Mouse (Mus musculus) v-Abl transformed pro-B cells (cell line): Measurements from ENCODE around the gene Sgsm2.

ENCODE experiments used
- in situ Hi-C, 2 experiments: fragments of 400-800 bp; cut with MboI; formaldehyde crosslinking; loops; one replicate each; pipeline ENCODE4 v1.15.1; 2025; ENCODE audit not compliant: unreplicated experiment in 2 of 2

Gene Sgsm2

DNA sequence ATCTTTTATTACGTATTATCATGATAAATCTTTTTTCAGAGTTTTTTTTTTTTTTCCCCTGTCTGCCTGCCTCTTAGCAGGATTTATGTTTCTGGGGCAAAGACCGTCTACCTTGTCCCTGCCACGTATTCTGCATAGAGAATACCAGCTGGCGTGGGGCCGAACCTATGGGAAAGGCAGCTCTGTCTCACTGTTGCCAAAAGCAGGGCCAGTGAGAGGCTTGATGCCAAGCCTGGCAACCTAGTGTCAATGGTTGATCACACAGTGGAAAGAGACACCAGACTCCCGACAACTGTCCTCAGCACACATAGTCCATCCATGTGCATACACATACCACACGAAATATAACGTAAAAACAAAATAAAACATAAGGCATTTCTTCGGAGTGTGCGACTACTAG, 13.8 kb downstream of the Sgsm2 start:
- in situ Hi-C loops, result no loop called here

GRCm38 (mm10) chr11:74881979-74882378, 14.9 kb downstream of the Sgsm2 start:
- in situ Hi-C loops, result no loop called here

DNA sequence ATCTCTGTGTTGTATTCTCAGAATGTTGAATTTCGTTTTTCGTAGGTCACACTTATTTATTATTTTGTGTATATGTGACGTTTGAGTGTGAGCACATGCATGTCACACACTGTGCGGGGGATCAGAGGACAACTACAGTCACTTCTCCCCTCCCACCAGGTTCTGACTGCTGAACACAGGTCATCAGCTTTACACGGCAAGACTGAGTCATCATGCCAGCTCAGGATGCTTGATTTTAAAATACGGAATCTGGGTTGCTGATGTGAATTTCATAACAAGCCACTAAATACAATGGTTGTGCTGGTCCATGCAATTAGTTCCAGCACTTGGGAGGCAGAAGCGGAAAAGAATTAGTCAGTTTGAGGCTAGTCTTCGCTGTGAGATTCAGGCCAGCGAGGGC, 15.9 kb downstream of the Sgsm2 start:
- in situ Hi-C loops, result no loop called here

DNA sequence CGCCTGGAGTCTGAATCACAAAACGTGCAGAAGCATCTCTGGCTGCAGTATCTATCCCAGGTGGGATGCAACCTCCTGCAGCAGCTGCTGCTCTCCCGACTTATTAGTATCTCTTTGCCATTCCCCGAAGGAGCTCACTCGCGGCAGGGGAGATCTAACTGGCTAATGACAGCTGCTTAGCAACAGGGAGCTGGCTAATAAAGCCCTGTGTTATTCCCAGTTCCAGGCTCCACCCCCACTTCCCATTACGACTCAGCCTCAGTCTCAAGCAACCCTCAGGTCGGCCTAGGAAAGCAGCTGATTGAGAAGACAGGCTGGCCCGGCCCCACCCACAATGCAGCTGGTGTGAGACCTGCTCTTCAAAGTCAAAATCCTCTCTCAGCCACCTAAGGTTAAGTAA, 20.1 kb downstream of the Sgsm2 start:
- in situ Hi-C loops, result no loop called here

GRCm38 (mm10) chr11:74874630-74875029, 22.2 kb downstream of the Sgsm2 start:
- in situ Hi-C loops, result no loop called here

GRCm38 (mm10) chr11:74870991-74871622, 25.8 kb downstream of the Sgsm2 start:
- in situ Hi-C loops, result no loop called here

GRCm38 (mm10) chr11:74870544-74870943, 26.3 kb downstream of the Sgsm2 start:
- in situ Hi-C loops, result no loop called here

DNA sequence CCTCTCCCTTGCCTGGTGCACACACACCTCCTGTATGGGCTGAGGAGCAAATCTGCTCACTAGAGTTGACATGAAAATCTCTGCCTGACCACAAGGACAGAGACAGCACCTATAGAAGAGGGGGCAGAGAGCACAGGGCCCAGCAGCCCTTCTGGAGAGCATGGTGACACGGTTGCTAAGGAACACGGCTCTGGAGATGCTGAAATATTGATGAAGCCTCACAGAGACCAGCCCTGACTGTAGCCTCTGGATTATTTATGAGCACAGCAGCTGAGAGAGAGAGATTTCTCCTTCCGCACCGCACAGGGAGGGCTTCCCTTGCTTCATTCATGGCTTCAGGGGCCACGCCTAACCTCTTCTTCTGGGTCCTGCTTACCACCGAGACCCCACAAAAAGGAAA, 27.3 kb downstream of the Sgsm2 start:
- in situ Hi-C loops, result no loop called here

GRCm38 (mm10) chr11:74868046-74868760, 28.7 kb downstream of the Sgsm2 start:
- in situ Hi-C loops, result no loop called here

- in situ Hi-C loops, result no loop called here
These were observed 29.7 kb downstream of the Sgsm2 start for GRCm38 (mm10) chr11:74867181-74867580.

- in situ Hi-C loops, result no loop called here
These were observed 30.2 kb downstream of the Sgsm2 start for GRCm38 (mm10) chr11:74866640-74867039.

DNA sequence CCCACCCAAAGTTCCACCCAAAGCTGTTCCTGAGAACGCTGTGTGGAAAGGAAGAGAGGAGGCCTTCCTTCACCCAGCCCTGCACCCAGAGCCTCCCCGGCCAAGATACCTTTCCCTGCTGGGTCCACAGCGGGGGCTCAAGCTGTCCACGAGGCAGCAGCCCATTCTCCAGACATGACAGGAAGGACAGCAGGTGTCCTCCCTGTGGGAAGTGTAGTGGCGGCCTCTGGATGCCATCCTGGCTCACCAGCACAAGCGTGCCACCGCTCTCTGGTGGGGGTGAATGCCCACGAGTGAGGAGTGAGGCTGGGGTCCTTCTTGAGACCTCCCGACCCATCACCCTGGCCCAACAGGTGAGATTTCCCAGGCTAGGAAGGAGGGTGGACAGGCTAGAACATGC, 31.6 kb downstream of the Sgsm2 start:
- in situ Hi-C loops, result no loop called here

- in situ Hi-C loops, result no loop called here
These were observed 32.4 kb downstream of the Sgsm2 start for GRCm38 (mm10) chr11:74864421-74864820.

DNA sequence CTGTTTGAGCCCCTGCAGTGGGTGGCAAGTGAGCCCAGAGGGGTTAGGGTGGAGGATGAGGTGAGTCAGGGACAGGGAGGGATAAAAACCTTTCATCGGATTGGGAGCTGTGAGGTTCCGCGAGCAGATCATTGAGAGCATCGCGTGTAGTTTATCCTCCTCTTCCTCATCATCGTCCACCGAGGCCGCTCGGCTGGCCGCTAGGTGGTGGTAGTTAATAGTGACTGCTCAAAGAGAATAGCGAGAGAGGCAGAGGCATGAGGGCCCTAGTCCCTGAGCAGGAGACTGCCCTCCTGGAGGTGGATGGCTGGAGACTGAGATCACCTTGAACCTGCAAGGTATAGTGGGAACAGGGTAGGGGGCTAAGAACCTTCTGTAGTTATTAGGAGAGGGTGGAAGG, 33.4 kb downstream of the Sgsm2 start:
- in situ Hi-C loops, result no loop called here

DNA sequence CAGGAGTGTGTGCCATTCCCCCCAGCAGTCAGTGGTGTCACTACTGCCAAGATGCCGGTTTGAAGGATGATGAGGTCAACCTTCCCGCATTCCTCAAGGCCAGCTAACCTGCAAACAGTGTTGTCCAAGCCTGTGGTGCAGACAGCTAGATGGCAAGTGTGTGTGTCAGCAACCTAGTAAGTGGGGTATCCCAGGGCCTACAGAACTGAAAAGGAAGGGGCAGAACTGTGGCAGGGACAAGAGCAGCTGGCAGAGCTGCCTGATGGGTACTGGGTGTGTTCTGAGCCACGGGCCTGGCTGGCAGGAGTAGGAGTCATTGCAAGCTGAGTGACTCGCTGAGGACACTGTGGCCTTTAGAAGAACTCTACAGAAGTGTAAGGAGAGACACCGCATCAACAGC, 34.7 kb downstream of the Sgsm2 start:
- in situ Hi-C loops, result no loop called here

GRCm38 (mm10) chr11:74857756-74858155, 39.1 kb downstream of the Sgsm2 start:
- in situ Hi-C loops, result no loop called here

DNA sequence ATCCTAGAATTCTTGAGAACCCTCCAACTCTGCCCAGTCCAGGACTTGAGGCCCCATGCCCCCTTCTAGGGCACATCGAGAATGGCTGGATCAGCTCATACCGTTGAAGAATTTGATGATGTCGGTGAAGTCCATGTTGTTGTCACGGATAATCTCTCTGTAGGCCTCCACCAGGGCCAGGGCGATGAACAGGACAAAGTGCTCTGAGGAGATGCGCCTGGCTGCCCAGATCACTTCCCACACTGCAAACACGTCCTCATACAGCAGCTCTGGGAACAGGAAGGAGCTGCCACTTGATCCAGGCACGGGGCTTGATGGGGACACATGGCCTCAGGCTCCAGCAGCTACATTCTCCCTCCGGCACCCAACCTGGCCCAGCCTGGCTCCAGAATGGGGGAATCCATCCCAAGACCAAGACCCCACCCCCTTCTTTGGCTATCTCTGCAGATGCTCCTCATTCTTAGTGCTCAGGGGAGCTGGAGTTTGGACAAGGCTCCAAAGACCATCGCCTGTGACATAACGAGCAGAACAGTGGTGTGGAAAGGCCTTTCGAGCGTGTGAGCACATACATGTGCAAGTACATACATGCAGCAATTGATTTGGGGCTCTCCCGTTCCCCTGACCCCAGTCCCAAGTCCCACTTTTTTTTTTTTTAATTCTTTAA, 45.7 kb downstream of the Sgsm2 start:
- in situ Hi-C loops, result no loop called here

GRCm38 (mm10) chr11:74847919-74848521, 48.8 kb downstream of the Sgsm2 start:
- in situ Hi-C loops, result loop anchor here (5.0 to 25.0 kb wide), 5 partner anchors 36 to 1661 kb away; partner anchors contain the start of genes Ctns (in 1 of the 2), Emc6 (in 1 of the 2), Shpk (in 1 of the 2) and Tax1bp3 (in 1 of the 2)

DNA sequence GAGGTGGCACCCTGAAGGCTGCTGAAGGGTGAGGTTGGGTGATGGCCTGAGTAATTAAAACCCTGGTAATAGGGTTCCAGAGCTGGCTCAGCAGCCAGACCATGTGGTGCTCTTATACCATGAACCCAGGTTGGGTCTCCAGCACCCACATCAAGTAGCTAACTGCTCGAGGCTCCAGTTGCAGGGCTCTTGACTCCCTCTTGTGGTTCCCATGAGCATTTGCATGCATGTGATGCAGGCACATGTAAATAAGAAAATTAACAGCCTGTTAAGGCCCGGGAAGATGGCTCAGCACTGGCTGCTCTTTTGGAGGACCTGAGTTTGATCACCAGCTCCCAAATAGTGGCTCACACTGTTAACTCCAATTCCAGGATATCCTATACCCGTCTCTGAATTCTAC, 51.1 kb downstream of the Sgsm2 start:
- in situ Hi-C loops, result loop anchor here (5.0 to 25.0 kb wide), 5 partner anchors 33 to 1658 kb away; partner anchors contain the start of genes Ctns (in 1 of the 2), Emc6 (in 1 of the 2), Shpk (in 1 of the 2) and Tax1bp3 (in 1 of the 2)

DNA sequence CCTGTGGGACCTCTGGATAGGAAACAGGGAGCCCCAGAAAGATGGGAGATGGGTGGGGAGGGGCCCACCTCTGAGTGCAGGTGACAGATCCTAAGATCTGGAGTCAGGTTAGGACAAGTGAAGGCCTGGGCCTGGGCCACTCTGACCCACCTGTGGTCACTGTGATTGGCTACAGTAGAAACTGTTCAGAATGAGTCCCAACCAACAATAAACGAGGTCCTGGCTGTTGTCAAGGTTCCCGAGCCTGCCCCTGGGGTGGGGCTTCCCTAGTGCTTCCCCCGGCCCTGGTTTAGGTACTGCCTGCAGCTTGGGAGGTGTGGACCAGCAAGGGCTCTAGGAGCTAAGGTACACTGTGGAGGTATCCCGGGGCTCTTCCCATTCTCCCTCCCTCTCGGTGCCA, 53.1 kb downstream of the Sgsm2 start:
- in situ Hi-C loops, result loop anchor here (10.0 to 25.0 kb wide), 3 partner anchors 289 to 1656 kb away; partner anchors contain the start of genes Ctns (in 1 of the 2), Emc6 (in 1 of the 2), Shpk (in 1 of the 2) and Tax1bp3 (in 1 of the 2)

DNA sequence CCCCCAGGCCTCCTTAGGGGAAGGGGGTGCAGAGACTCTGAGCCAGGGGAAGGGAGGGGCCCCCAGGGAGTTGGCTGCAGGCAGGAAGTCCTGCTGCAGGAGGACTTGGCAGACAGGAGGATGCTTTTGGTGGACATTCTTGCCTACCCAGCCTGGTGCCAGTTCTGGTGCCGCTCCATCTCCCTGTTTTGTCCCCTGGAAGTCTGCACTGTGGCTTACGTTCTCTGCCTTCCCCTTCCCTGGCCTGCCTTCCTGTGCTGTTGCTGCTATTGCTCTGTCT, 53.5 kb downstream of the Sgsm2 start:
- in situ Hi-C loops, result loop anchor here (10.0 to 25.0 kb wide), 3 partner anchors 289 to 1656 kb away; partner anchors contain the start of genes Ctns (in 1 of the 2), Emc6 (in 1 of the 2), Shpk (in 1 of the 2) and Tax1bp3 (in 1 of the 2)
